Mouse (Mus musculus) olfactory bulb, adult 2 months (tissue): Measurements from ENCODE around the gene Myl4.

Experiments
- CTCF ChIP-seq: fragments of 200-500 bp; IDR thresholded peaks from 2 replicates; pipeline ENCODE4 v1.5.1; 2012; ENCODE audit warnings: low read depth, mild to moderate bottlenecking, low read length, moderate library complexity; ENCODE audit not compliant: insufficient read depth
- POLR2A ChIP-seq: fragments of 200-500 bp; IDR thresholded peaks from 2 replicates; pipeline ENCODE4 v1.6.1; 2012; ENCODE audit warnings: mild to moderate bottlenecking, low read depth, low read length, moderate library complexity; ENCODE audit not compliant: insufficient read depth

GRCm38 (mm10) chr11:104599265-104599945 lies 48.9 kb downstream of the Myl4 start:
- TF ChIP-seq CTCF (no peak), POLR2A (no peak)
